8 mouse cellular contexts compared by ENCODE assay signal in genomic region chr7:34389277-34390085, GRCm38 (mm10). TPM values are rescaled to one million over a fixed set of nuclear protein-coding genes. Genes with fewer than 3 reads are reported as not detected.
DNase-seq lines count a peak whose midpoint lies in the region; ATAC-seq and TF ChIP-seq lines count a peak whose summit lies in the region.

No protein-coding gene starts in this region.

- peak; percentile 95 to 96 for DNase-seq in B cell, adult 2 months
- peak; percentile 95 for DNase-seq in brain, adult 2 months (ENCODE audit: low read depth, low spot score)
- DNase-seq in heart, embryonic 10.5 days (ENCODE audit: low spot score) = peak; percentile 95
- DNase-seq in limb, embryonic 14.5 days (ENCODE audit: low spot score) = peak; percentile 87
- peak; percentile 78 to 89 for DNase-seq in spleen, adult 2 months (ENCODE audit: low read depth in 1 of 2, low spot score in 2 of 2)

- no peaks in the 10 kb centered on the region for H3K36me3 ChIP-seq in heart, embryonic 10.5 days
- H3K36me3 ChIP-seq in kidney, embryonic 14.5 days (ENCODE audit: control insufficient read depth, insufficient read depth, low read length) = no peaks in the 10 kb centered on the region
- H3K36me3 ChIP-seq in limb, embryonic 14.5 days (ENCODE audit: control insufficient read depth, insufficient read depth, low read length) = no peaks in the 10 kb centered on the region
- H3K36me3 ChIP-seq in midbrain, embryonic 16.5 days (ENCODE audit: control insufficient read depth, insufficient read depth, low read length) = no peaks in the 10 kb centered on the region
- H3K36me3 ChIP-seq in spleen, adult 2 months (ENCODE audit: control insufficient read depth, insufficient read depth, low read length) = 0 out of 2 replicates have a peak, but pooled peaks cover under 1% of the 10 kb centered on the region

- peak; percentile 98 for TF ChIP-seq POLR2A in embryonic fibroblast, embryonic 13.5 days (IDR thresholded peaks at IDR 0.05; ENCODE audit: low read depth, low read length)
- peak; percentile 99 for TF ChIP-seq POLR2A in limb, embryonic 14.5 days (IDR thresholded peaks at IDR 0.05; ENCODE audit: borderline replicate concordance, extremely low read depth, insufficient read depth, insufficient read length)
- peak; percentile 98 for TF ChIP-seq POLR2A in spleen, adult 2 months (IDR thresholded peaks at IDR 0.05; ENCODE audit: low read depth, low read length)

- peak overlapping the region; percentile 67 for H3K4me2 ChIP-seq in kidney, embryonic 14.5 days (replicated peaks; ENCODE audit: low read depth, low read length)
- peak overlapping the region; percentile 86 for H3K4me2 ChIP-seq in limb, embryonic 14.5 days (replicated peaks; ENCODE audit: low read depth, low read length, severe bottlenecking)
- peak overlapping the region; percentile 97 for H3K4me2 ChIP-seq in midbrain, embryonic 16.5 days (ENCODE audit: low read length)

- H3K9me3 ChIP-seq in heart, embryonic 10.5 days = no peaks in the 10 kb centered on the region
- H3K9me3 ChIP-seq in kidney, embryonic 14.5 days (ENCODE audit: control insufficient read depth, low read length) = no peaks in the 10 kb centered on the region
- H3K9me3 ChIP-seq in limb, embryonic 14.5 days (ENCODE audit: control insufficient read depth, low read length) = no peaks in the 10 kb centered on the region
- no peaks in the 10 kb centered on the region for H3K9me3 ChIP-seq in midbrain, embryonic 16.5 days (replicated peaks; ENCODE audit: control insufficient read depth, low read length, poor library complexity, severe bottlenecking)

- peak overlapping the region; percentile 99 for H3K27ac ChIP-seq in embryonic fibroblast, embryonic 13.5 days (ENCODE audit: insufficient read depth, low read length)
- H3K27ac ChIP-seq in heart, embryonic 10.5 days = peak overlapping the region; percentile 99
- peak overlapping the region; percentile 98 for H3K27ac ChIP-seq in kidney, embryonic 14.5 days (ENCODE audit: low read depth, low read length)
- peak overlapping the region; percentile 100 for H3K27ac ChIP-seq in limb, embryonic 14.5 days (replicated peaks; ENCODE audit: low read depth, low read length)
- H3K27ac ChIP-seq in midbrain, embryonic 16.5 days (ENCODE audit: low read length) = peak overlapping the region; percentile 98
- peak overlapping the region; percentile 97 for H3K27ac ChIP-seq in spleen, adult 2 months (ENCODE audit: insufficient read depth, low read length)

- under 1% methylated on average over 100 of the region's 100 CpGs for WGBS in heart, embryonic 10.5 days
- WGBS in kidney, embryonic 14.5 days = under 1% methylated on average over 80 of the region's 100 CpGs
- WGBS in limb, embryonic 14.5 days = under 1% methylated on average over 49 of the region's 100 CpGs
- under 1% methylated on average over 49 of the region's 100 CpGs for WGBS in midbrain, embryonic 16.5 days
- 1% methylated on average over 68 of the region's 100 CpGs for WGBS in spleen, adult 2 months

- H3K4me3 ChIP-seq in embryonic fibroblast, embryonic 13.5 days (ENCODE audit: insufficient read depth, low read length) = peak overlapping the region; percentile 98
- peak overlapping the region; percentile 97 for H3K4me3 ChIP-seq in heart, embryonic 10.5 days
- H3K4me3 ChIP-seq in kidney, embryonic 14.5 days (ENCODE audit: low read length) = peak overlapping the region; percentile 82
- peak overlapping the region; percentile 96 for H3K4me3 ChIP-seq in limb, embryonic 14.5 days (replicated peaks; ENCODE audit: low read length)
- peak overlapping the region; percentile 94 for H3K4me3 ChIP-seq in midbrain, embryonic 16.5 days (ENCODE audit: low read depth, low read length)
- peak overlapping the region; percentile 95 for H3K4me3 ChIP-seq in spleen, adult 2 months (ENCODE audit: extremely low read depth, insufficient read depth, insufficient read length)

- H3K4me1 ChIP-seq in embryonic fibroblast, embryonic 13.5 days (ENCODE audit: control insufficient read depth, insufficient read depth, low read length) = peaks cover 5% of the 10 kb centered on the region
- H3K4me1 ChIP-seq in heart, embryonic 10.5 days = peaks cover 27% of the 10 kb centered on the region
- H3K4me1 ChIP-seq in kidney, embryonic 14.5 days (ENCODE audit: control insufficient read depth, insufficient read depth, low read length) = peaks cover 23% of the 10 kb centered on the region
- peaks cover 22% of the 10 kb centered on the region for H3K4me1 ChIP-seq in limb, embryonic 14.5 days (ENCODE audit: control insufficient read depth, insufficient read depth, low read length)
- H3K4me1 ChIP-seq in midbrain, embryonic 16.5 days (ENCODE audit: control insufficient read depth, insufficient read depth, low read length) = peaks cover 38% of the 10 kb centered on the region
- peaks cover 22% of the 10 kb centered on the region for H3K4me1 ChIP-seq in spleen, adult 2 months (ENCODE audit: control insufficient read depth, insufficient read depth, insufficient read length)

- peak; percentile 96 for ATAC-seq in kidney, embryonic 14.5 days (ENCODE audit: low FRiP score, low TSS enrichment)
- peak; percentile 93 for ATAC-seq in limb, embryonic 14.5 days (ENCODE audit: low FRiP score, low read depth)
- peak; percentile 96 for ATAC-seq in midbrain, embryonic 16.5 days

- no peaks in the 10 kb centered on the region for H3K27me3 ChIP-seq in heart, embryonic 10.5 days (ENCODE audit: insufficient read depth, poor library complexity, severe bottlenecking)
- H3K27me3 ChIP-seq in kidney, embryonic 14.5 days (ENCODE audit: control insufficient read depth, insufficient read depth, low read length) = no peaks in the 10 kb centered on the region
- H3K27me3 ChIP-seq in limb, embryonic 14.5 days (ENCODE audit: control insufficient read depth, insufficient read depth, low read length) = no peaks in the 10 kb centered on the region
- H3K27me3 ChIP-seq in midbrain, embryonic 16.5 days (ENCODE audit: control insufficient read depth, insufficient read depth, low read depth, low read length) = no peaks in the 10 kb centered on the region
- H3K27me3 ChIP-seq in spleen, adult 2 months (ENCODE audit: control insufficient read depth, insufficient read depth, low read length) = no peaks in the 10 kb centered on the region

- peak overlapping the region; percentile 96 for H3K9ac ChIP-seq in kidney, embryonic 14.5 days (ENCODE audit: low read depth, low read length)
- H3K9ac ChIP-seq in limb, embryonic 14.5 days (ENCODE audit: low read depth, low read length, severe bottlenecking) = peak overlapping the region; percentile 99
- peak overlapping the region; percentile 97 for H3K9ac ChIP-seq in midbrain, embryonic 16.5 days (ENCODE audit: low read depth, low read length)

- no peak for TF ChIP-seq CTCF in embryonic fibroblast, embryonic 13.5 days (IDR thresholded peaks at IDR 0.05; ENCODE audit: borderline replicate concordance, insufficient read depth, low read length)
- no peak for TF ChIP-seq CTCF in spleen, adult 2 months (IDR thresholded peaks at IDR 0.05; ENCODE audit: extremely low read depth, insufficient read depth, insufficient read length, insufficient replicate concordance)

RNA-seq across cellular contexts. Expression of gene Lsm14a, which starts 3.6 kb away (rescaled TPM):
- 131 and 166 TPM in 2 replicates for polyA plus RNA-seq in embryonic fibroblast, embryonic 13.5 days (2011; ENCODE audit: insufficient read length, low read depth, missing spikeins)
- polyA plus RNA-seq in heart, embryonic 10.5 days (2016; fragmentation: Nextera tagmentation; extraction: Ambion mirVana) = 67.4 and 84.3 TPM in 2 replicates
- 59.4 and 66.7 TPM in 2 replicates for polyA plus RNA-seq in kidney, embryonic 14.5 days (2014; fragmentation: Nextera tagmentation; extraction: Ambion mirVana)
- polyA plus RNA-seq in limb, embryonic 14.5 days (2012; rRNA removed) = 87.0 and 92.4 TPM in 2 replicates
- 64.6 and 65.8 TPM in 2 replicates for polyA plus RNA-seq in limb, embryonic 14.5 days (2014; fragmentation: Nextera tagmentation; extraction: Ambion mirVana)
- 55.1 and 64.5 TPM in 2 replicates for polyA plus RNA-seq in midbrain, embryonic 16.5 days (2015; fragmentation: Nextera tagmentation; extraction: Ambion mirVana)
- 33.6 and 37.1 TPM in 2 replicates for polyA plus RNA-seq in spleen, adult 2 months (2012; rRNA removed)

Comparison
In these comparisons a context has a peak if more than half of its experiments do, and no peak if none do; other contexts are left out.
1. Peak in every context shown above with its lines: DNase-seq, ATAC-seq, H3K4me3 ChIP-seq and H3K27ac ChIP-seq.